Mouse (Mus musculus): Measurements from ENCODE around the gene Dxo. TPM values are rescaled to one million over a fixed set of nuclear protein-coding genes. Genes with fewer than 3 reads are reported as not detected.
"Not testable (repeated sequence)": the region's sequence is repeated elsewhere in the genome, so short reads cannot be mapped to it uniquely, and the experiment has no call there.

Dxo gene
- polyA plus RNA-seq, 1 experiment from 2014 or later: 88.8 TPM

DNA sequence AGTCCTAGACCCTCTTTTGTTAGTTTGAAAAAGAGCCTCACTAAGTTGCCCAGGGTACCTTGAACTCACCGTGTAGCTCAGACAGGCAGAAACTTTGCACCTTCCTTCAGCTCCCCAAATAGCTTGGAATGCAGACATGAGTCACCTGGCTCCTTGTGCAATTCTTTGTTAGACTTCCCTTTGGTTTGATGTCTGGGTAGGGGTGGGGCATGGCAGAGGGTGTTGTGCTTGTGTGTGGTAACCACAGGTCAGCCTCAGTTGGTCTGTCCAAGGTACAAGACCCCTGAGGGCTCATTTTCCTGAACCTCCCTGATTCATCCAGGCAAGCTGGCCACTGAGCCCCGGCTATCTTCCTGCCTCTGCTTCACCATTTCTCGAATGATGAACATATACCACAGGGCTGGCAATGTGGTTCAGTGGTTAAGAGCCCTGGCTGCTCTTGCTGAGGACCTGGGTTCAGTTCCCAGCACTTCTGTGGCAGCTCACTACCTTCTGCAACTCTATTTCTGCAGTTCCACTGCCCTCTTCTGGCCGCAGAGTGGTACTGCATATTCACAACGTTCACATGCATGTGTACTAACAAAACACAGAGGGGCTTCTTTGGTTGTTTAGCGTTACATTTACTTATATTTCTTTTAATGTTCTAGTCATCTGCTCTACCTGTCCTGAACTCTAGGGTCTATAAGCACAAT lies 31.8 kb upstream of the Dxo start:
- no peaks in the 10 kb centered on the region for H3K27me3 ChIP-seq (replicated peaks; ENCODE audit: low read depth, poor library complexity, severe bottlenecking)
- peaks cover 10% of the 10 kb centered on the region for H3K9me3 ChIP-seq
- WGBS: 77% methylated on average over 6 of the region's 6 CpGs
- no peaks in the 10 kb centered on the region for H3K36me3 ChIP-seq (replicated peaks)
- no peak overlapping the region for H3K4me3 ChIP-seq
- no peak for DNase-seq (ENCODE audit: low spot score)
- no peak overlapping the region for H3K27ac ChIP-seq (replicated peaks)
- no peaks in the 10 kb centered on the region for H3K4me1 ChIP-seq

DNA sequence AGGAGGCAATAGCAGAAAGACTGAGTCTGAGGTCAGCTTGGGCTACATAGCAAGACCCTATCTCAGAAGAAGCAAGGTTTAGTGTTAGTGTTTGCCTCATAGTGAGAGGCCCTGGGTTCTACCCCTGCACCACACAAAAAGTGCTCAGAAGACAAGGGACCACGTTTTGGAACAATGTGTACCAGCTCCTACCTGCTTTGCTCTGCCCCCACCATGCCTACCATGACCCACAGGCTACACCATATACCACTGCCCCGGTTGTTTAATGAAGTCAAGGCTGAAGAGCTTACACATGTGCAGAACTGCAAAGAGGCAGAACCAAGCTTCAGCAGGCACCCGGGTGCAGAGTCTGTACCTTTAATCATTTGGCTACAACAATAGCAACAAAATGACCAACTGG lies 29.6 kb upstream of the Dxo start:
- no peaks in the 10 kb centered on the region for H3K27me3 ChIP-seq (replicated peaks; ENCODE audit: low read depth, poor library complexity, severe bottlenecking)
- no peak for DNase-seq (ENCODE audit: low spot score)
- no peak overlapping the region for H3K4me3 ChIP-seq
- 0 out of 2 replicates have a peak, but pooled peaks cover 5% of the 10 kb centered on the region for H3K4me1 ChIP-seq
- 66% methylated on average over 3 of the region's 3 CpGs for WGBS
- no peak overlapping the region for H3K27ac ChIP-seq (replicated peaks)
- no peaks in the 10 kb centered on the region for H3K36me3 ChIP-seq (replicated peaks)
- peaks cover 10% of the 10 kb centered on the region for H3K9me3 ChIP-seq

GRCm38 (mm10) chr17:34808599-34809205 lies 28.1 kb upstream of the Dxo start:
- no peak overlapping the region for H3K27ac ChIP-seq (replicated peaks)
- 83% methylated on average over 6 of the region's 6 CpGs for WGBS
- H3K36me3 ChIP-seq (replicated peaks): no peaks in the 10 kb centered on the region
- H3K9me3 ChIP-seq: peaks cover 10% of the 10 kb centered on the region
- no peaks in the 10 kb centered on the region for H3K27me3 ChIP-seq (replicated peaks; ENCODE audit: low read depth, poor library complexity, severe bottlenecking)
- H3K4me1 ChIP-seq: 0 out of 2 replicates have a peak, but pooled peaks cover 5% of the 10 kb centered on the region
- DNase-seq (ENCODE audit: low spot score): no peak
- no peak overlapping the region for H3K4me3 ChIP-seq

DNA sequence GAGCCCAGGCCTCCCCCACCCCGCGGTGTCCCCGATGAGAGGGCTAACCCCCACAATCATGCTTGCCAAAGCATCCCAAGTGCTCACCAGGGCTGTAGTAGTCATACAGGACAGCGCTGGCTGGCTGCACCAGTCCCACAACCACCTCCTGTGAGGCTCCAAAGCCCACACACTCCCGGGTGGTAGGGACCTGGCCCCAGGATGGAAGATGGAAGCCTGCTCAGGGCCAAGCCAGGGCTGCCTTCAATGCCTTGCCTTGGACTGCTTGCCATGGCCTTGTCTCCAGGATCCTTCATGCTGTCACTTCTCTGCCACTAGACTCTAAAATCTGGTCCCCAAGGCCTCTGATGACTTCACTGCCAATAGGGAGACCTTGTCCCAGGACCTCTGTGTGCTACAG lies 26.4 kb upstream of the Dxo start:
- H3K9me3 ChIP-seq; H3K36me3 ChIP-seq (replicated peaks); H3K4me3 ChIP-seq; DNase-seq (ENCODE audit: low spot score); H3K4me1 ChIP-seq; H3K27ac ChIP-seq (replicated peaks); H3K27me3 ChIP-seq (replicated peaks; ENCODE audit: low read depth, poor library complexity, severe bottlenecking): not testable (repeated sequence)
- WGBS: 88% methylated on average over 5 of the region's 5 CpGs

GRCm38 (mm10) chr17:34810811-34811210 lies 26.0 kb upstream of the Dxo start:
- H3K36me3 ChIP-seq (replicated peaks); H3K9me3 ChIP-seq; DNase-seq (ENCODE audit: low spot score); H3K4me1 ChIP-seq; H3K27ac ChIP-seq (replicated peaks); H3K4me3 ChIP-seq; H3K27me3 ChIP-seq (replicated peaks; ENCODE audit: low read depth, poor library complexity, severe bottlenecking): not testable (repeated sequence)
- 88% methylated on average over 8 of the region's 8 CpGs for WGBS

GRCm38 (mm10) chr17:34811275-34811674 lies 25.5 kb upstream of the Dxo start:
- Histone ChIP-seq H3K36me3 (replicated peaks) (no peaks in the 10 kb centered on the region), H3K27me3 (replicated peaks; ENCODE audit: low read depth, poor library complexity, severe bottlenecking) (no peaks in the 10 kb centered on the region), H3K4me1 (0 out of 2 replicates have a peak, but pooled peaks cover 5% of the 10 kb centered on the region), H3K9me3 (no peaks in the 10 kb centered on the region), H3K27ac (replicated peaks) (no peak overlapping the region), H3K4me3 (no peak overlapping the region)
- no peak for DNase-seq (ENCODE audit: low spot score)
- WGBS: 73% methylated on average over 15 of the region's 15 CpGs

DNA sequence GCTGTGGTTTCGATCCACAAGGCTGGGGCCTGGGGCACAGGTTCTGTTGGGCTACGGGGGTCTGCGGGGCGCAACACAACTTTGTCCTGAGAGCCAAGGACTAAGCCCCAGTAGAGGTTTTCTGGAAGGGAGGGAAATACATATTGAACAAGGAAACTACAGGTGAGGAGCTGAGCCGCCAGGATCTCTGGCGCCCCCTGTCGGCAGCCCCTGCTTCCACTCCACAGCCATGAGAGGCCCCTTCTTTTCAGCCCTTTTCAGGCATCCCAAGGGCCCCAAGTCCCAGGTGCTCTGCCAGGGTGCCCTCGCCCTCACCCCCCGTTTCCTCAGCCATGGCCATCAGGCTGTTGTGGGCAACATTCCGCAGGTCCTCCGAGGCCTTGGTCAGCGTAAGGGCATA lies 23.1 kb upstream of the Dxo start:
- H3K4me1 ChIP-seq; H3K36me3 ChIP-seq (replicated peaks); H3K27me3 ChIP-seq (replicated peaks; ENCODE audit: low read depth, poor library complexity, severe bottlenecking); H3K4me3 ChIP-seq; H3K27ac ChIP-seq (replicated peaks); H3K9me3 ChIP-seq: not testable (repeated sequence)
- 57% methylated on average over 12 of the region's 12 CpGs for whole genome bisulfite sequencing
- DNase-seq (ENCODE audit: low spot score): peak; percentile 54

- WGBS: 81% methylated on average over 7 of the region's 7 CpGs
- no peak overlapping the region for H3K4me3 ChIP-seq
- no peak overlapping the region for H3K27ac ChIP-seq (replicated peaks)
- 0 out of 2 replicates have a peak, but pooled peaks cover 5% of the 10 kb centered on the region for H3K4me1 ChIP-seq
- H3K36me3 ChIP-seq (replicated peaks): no peaks in the 10 kb centered on the region
- no peaks in the 10 kb centered on the region for H3K9me3 ChIP-seq
- no peak for DNase-seq (ENCODE audit: low spot score)
- no peaks in the 10 kb centered on the region for H3K27me3 ChIP-seq (replicated peaks; ENCODE audit: low read depth, poor library complexity, severe bottlenecking)
Measured at GRCm38 (mm10) chr17:34814818-34815370, 21.9 kb upstream of the Dxo start.

DNA sequence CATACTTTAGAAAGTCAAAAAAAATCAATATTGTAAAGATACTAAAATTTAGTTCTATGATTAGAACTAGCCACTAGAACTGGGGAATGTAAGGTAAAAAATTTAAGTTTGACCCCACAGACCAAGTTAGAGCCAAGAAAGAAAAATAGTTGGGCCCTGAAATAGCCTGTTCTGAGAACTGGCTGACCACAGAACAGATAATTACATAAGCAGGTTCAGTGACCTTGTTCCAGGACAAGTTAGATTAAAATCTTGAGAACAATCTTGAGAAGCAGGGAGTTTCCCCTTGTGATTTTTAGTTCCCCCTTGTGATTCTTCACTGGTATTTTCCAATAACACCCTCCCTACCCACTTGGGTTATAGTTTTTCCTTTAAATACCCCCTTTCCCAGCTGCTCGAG lies 6.0 kb upstream of the Dxo start:
- H3K27ac ChIP-seq (replicated peaks); DNase-seq (ENCODE audit: low spot score); H3K4me1 ChIP-seq; H3K4me3 ChIP-seq; H3K27me3 ChIP-seq (replicated peaks; ENCODE audit: low read depth, poor library complexity, severe bottlenecking); H3K9me3 ChIP-seq: not testable (repeated sequence)
- peaks cover 81% of the 10 kb centered on the region for H3K36me3 ChIP-seq (replicated peaks)
- WGBS: 91% methylated on average over 1 of the region's 1 CpGs

DNA sequence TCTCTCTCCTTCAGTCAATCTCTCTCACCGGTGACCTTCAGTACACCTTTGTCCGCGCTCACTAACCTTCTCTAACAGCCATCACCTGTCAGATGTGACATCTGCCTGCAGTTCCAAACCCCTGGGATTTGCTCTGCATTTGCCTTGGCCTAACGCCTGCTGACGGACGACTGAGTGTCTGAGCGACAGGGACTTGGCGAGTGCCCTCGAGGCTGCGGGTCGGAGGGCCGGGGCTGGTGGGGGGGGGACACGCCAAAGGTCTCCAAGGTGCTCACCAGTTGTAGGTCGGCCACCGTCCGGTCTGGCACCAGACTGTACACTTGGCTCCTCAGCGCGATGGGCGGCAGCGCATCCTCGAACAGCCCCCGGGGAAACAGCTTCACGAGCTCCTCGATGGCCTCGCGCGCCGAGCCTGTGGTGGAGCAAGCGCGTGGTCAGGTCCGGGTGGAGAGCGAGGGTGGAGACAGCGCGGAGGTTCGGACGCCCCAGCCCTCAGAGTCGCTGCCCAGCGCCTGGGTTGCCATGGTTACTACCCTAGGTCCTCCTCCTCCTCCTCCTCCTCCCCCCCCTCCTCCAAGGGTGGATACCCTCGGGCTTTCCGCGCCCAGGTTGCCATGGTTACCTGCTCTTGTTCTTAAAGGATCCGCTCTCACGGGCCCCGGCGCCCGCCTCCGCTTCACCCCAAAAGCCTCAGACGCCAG lies 514 bp upstream of the Dxo start:
- DNase-seq (ENCODE audit: low spot score): no peak
- 5% methylated on average over 48 of the region's 48 CpGs for WGBS
- Histone ChIP-seq H3K4me3 (peak overlapping the region; percentile 78), H3K9me3 (no peaks in the 10 kb centered on the region), H3K4me1 (peaks cover 27% of the 10 kb centered on the region), H3K27me3 (replicated peaks; ENCODE audit: low read depth, poor library complexity, severe bottlenecking) (no peaks in the 10 kb centered on the region), H3K27ac (replicated peaks) (peak overlapping the region; percentile 83), H3K36me3 (replicated peaks) (peaks cover 60% of the 10 kb centered on the region)

DNA sequence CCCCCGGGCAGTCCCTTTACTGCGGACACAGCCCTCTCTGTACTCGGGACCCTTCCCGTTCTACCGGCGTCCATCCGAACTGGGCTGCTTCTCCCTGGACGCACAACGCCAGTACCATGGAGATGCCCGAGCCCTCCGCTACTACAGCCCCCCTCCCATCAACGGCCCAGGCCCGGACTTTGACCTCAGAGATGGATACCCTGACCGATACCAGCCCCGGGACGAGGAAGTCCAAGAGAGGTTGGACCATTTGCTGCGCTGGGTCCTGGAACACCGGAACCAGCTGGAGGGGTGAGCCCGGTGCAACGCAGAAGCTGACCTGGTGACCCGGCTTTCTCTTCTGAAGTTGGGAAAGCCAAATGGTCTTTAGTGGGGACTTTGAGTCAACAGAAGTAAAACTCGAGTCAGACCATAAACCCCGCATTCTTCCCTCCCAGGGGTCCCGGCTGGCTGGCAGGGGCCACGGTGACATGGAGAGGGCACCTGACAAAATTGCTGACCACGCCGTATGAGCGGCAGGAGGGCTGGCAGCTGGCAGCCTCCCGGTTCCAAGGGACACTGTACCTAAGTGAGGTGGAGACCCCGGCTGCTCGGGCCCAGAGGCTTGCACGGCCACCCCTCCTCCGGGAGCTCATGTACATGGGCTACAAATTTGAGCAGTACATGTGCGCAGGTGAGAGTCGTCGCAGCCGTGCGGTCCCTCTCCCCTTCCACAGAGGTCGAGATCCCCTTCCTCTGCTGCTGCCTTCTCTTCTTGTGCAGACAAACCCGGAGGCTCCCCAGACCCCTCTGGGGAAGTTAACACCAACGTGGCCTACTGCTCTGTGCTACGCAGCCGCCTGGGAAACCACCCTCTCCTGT lies 875 bp downstream of the Dxo start:
- H3K4me3 ChIP-seq: peak overlapping the region; percentile 78
- no peaks in the 10 kb centered on the region for H3K27me3 ChIP-seq (replicated peaks; ENCODE audit: low read depth, poor library complexity, severe bottlenecking)
- peak overlapping the region; percentile 83 for H3K27ac ChIP-seq (replicated peaks)
- 38% methylated on average over 43 of the region's 43 CpGs for WGBS
- peaks cover 27% of the 10 kb centered on the region for H3K4me1 ChIP-seq
- H3K9me3 ChIP-seq: no peaks in the 10 kb centered on the region
- peak; percentile 16 for DNase-seq (ENCODE audit: low spot score)
- H3K36me3 ChIP-seq (replicated peaks): peaks cover 61% of the 10 kb centered on the region

DNA sequence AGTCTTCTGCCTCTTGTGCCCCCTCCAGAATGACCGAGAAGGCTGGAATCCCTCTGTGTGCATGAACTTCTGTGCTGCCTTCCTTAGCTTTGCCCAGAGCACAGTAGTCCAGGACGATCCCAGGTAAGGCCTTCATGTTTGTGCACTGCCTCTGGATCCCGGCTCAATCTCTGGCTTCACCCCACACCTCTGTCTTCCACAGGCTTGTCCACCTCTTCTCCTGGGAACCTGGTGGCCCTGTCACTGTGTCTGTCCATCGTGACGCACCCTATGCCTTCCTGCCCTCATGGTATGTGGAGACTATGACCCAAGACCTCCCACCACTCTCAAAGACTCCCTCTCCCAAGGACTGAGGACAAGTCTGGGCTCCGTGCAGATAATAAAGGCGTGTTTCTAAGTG lies 2.0 kb downstream of the Dxo start:
- 89% methylated on average over 7 of the region's 7 CpGs for WGBS
- Histone ChIP-seq H3K36me3 (replicated peaks) (peaks cover 61% of the 10 kb centered on the region), H3K9me3 (no peaks in the 10 kb centered on the region), H3K27ac (replicated peaks) (no peak overlapping the region), H3K4me1 (peaks cover 27% of the 10 kb centered on the region), H3K27me3 (replicated peaks; ENCODE audit: low read depth, poor library complexity, severe bottlenecking) (no peaks in the 10 kb centered on the region), H3K4me3 (peak overlapping the region; percentile 78)
- no peak for DNase-seq (ENCODE audit: low spot score)

Measured in embryonic facial prominence, embryonic 10.5 days (tissue).